Mouse (Mus musculus) kidney, adult 2 months (tissue): ENCODE measurements around the gene Herc3. TPM values are rescaled to one million over a fixed set of nuclear protein-coding genes. Genes with fewer than 3 reads are reported as not detected.

Source experiments
- DNase-seq: peaks from one replicate; pipeline ENCODE4 v3.0.0; 2021
- H3K27ac ChIP-seq: fragments of 200-500 bp; 2 replicates; pipeline ENCODE4 v1.5.1; 2012; ENCODE audit warnings: low read depth, low read length, control low read depth, inconsistent platforms; ENCODE audit not compliant: insufficient read depth
- H3K27me3 ChIP-seq: fragments of 200-500 bp; replicated peaks from 2 replicates; pipeline ENCODE4 v1.6.1; 2012; ENCODE audit warnings: mild to moderate bottlenecking, moderate library complexity, low read length, inconsistent platforms; ENCODE audit not compliant: control insufficient read depth, insufficient read depth
- H3K36me3 ChIP-seq: fragments of 200-500 bp; 2 replicates; pipeline ENCODE4 v1.6.1; 2012; ENCODE audit warnings: mild to moderate bottlenecking, moderate library complexity, low read length, inconsistent platforms; ENCODE audit not compliant: control insufficient read depth, insufficient read depth
- H3K4me1 ChIP-seq: fragments of 200-500 bp; 2 replicates; pipeline ENCODE4 v1.6.1; 2011; ENCODE audit warnings: low read length; ENCODE audit not compliant: control insufficient read depth, insufficient read depth
- H3K4me3 ChIP-seq: fragments of 200-500 bp; 2 replicates; pipeline ENCODE4 v1.5.1; 2011; ENCODE audit warnings: mild to moderate bottlenecking, low read depth, low read length, control low read depth; ENCODE audit not compliant: insufficient read depth
- CTCF ChIP-seq: fragments of 200-500 bp; conservative IDR thresholded peaks from 2 replicates; pipeline ENCODE4 v1.5.1; 2011; ENCODE audit warnings: low read depth, mild to moderate bottlenecking, control low read depth, low read length, moderate library complexity, mixed read lengths; ENCODE audit not compliant: insufficient read depth, insufficient read length
- POLR2A ChIP-seq: fragments of 200-500 bp; IDR thresholded peaks from one replicate; pipeline ENCODE4 v1.6.1; 2011; ENCODE audit warnings: low read depth, low read length, control low read depth
- WGBS: fragments of 180-500 bp; shearing (Covaris S2); methylation state at CpG from one replicate; pipeline ENCODE4 v1.1.7; 2018; 5-methylcytosine and 5-hydroxymethylcytosine counted together
- polyA plus RNA-seq: library from polyadenylated mRNA; depleted of rRNA; stranded (reverse); fragments of >200 nt; gene quantifications from 2 replicates; pipeline ENCODE4 v1.2.3, GENCODE M21; 2012

Gene Herc3
- polyA plus RNA-seq, 1 experiment = 28.9 TPM

DNA sequence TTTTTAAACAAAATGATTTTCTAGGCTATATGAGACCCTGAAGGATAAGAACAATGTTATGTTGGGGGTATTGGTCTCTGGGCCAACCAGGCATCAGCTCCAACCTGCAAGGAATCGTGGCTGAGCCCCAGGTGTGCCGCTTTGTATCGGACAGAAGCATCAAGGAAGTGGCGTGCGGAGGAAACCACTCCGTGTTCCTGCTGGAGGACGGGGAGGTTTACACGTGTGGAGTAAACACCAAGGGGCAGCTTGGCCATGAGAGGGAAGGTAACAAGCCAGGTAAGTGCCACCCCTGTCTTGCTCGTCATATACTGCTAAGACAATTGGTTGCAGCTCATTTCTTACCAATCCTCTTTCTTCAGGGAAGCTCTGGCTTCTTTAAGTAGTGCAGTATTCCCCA is 12.3 kb downstream of the Herc3 start:
- H3K36me3 ChIP-seq = no peaks in the 10 kb centered on the region; the same call in 1 of the 2 replicates
- no peak overlapping the region for H3K27ac ChIP-seq
- no peak for DNase-seq
- H3K4me1 ChIP-seq = peaks cover 26% of the 10 kb centered on the region
- H3K27me3 ChIP-seq = no peaks in the 10 kb centered on the region
- WGBS = 94% methylated on average over 9 of the region's 9 CpGs
- no peak overlapping the region for H3K4me3 ChIP-seq
- TF ChIP-seq POLR2A (no peak), CTCF (no peak)

DNA sequence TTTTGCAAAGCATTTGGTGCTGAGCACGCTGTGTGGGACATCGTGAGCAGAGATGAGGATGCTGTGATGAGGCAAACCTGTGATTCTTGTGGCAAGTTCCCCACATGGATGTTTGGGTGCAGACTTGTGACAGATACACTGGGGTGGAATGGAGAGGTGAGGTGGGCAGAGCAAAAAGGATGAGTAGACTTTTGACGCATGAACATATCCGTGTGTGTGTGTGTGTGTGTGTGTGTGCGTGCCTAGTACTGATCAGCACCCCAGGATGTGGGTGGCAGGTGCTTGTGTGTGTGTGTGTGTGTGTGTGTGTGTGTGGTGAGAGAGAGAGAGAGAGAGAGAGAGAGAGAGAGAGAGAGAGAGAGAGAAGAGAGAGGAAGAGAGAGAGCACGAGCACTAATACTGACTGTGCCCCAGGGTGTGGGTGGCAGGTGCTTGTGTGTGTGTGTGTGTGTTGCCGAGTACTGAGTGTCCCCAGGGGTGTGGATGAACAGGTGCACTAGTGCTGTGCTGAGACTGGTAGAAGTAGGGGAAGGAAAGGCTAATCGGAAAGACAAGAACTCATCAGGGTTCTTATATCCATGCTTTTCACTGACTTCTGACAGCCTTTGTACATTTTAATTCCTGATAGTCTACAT is 13.0 kb downstream of the Herc3 start:
- DNase-seq = no peak
- WGBS = 90% methylated on average over 8 of the region's 8 CpGs
- Histone ChIP-seq H3K27me3 (no peaks in the 10 kb centered on the region), H3K27ac (no peak overlapping the region), H3K36me3 (no peaks in the 10 kb centered on the region; the same call in 1 of the 2 replicates), H3K4me3 (no peak overlapping the region), H3K4me1 (peaks cover 24% of the 10 kb centered on the region)
- TF ChIP-seq CTCF = no peak
- no peak for TF ChIP-seq POLR2A

DNA sequence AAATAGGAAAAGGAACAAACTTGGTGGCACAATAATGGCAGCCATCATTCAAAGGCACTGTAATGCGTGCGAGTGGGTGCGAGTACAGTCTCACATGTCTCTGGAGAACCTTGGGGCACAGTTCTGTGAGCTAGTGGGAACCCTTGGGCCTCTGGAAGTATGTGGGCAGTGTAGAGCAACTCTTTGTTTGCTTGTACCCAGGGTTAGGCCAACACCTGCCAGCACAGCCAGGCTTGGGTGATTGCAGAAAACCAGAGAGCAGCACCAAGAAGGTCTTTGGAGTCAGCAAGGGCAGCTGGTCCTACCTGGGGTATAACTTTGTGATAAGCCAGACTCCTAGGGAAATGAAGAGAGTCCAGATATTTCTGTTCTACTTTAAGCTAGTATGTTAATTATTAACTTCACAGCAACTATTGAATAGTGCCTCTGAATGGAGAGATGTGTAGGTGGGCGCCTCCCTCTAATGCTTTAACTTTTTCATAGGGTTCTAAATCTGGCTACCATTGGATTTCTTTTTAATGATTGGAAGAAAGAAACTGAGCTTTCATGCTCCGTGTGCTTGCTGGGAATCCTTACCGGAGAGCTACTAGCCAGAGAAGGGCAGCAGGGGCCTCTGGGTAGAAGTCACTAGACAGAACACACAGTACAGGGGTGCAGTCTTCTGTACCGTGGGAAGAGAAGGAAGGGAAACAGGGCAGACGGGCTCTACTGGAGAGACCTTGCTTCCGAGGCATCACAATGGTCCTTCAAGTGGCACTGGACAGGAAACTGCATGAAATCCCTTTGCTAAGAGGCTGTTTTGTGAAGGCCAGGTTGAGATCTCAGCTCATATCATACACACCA is 15.8 kb downstream of the Herc3 start:
- DNase-seq = no peak
- H3K27me3 ChIP-seq = no peaks in the 10 kb centered on the region
- WGBS = 60% methylated on average over 9 of the region's 9 CpGs
- peaks cover 23% of the 10 kb centered on the region for H3K4me1 ChIP-seq
- H3K4me3 ChIP-seq = no peak overlapping the region
- H3K27ac ChIP-seq = peak overlapping the region; percentile 27
- H3K36me3 ChIP-seq = no peaks in the 10 kb centered on the region; the same call in 1 of the 2 replicates
- TF ChIP-seq CTCF (no peak), POLR2A (no peak)

DNA sequence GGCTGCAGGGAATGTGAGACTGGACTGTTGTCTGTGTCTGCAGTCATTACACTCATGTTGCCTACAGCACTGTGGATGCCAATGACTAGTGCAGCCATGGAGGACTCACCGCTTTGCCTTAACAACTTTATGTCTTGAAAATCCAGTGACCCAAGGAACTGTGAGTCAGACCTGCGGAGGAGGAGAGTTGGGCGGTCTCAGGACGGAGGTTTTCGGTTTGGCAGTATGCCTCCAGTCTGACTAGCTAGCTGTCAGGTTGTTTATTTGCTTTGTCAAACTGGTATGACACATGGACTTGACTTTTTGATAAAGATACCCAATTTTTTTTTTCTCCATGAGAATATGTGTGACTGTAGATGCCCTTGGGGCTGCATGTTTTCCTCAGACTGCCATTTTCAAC is 16.6 kb downstream of the Herc3 start:
- H3K27me3 ChIP-seq = no peaks in the 10 kb centered on the region
- H3K36me3 ChIP-seq = no peaks in the 10 kb centered on the region; the same call in 1 of the 2 replicates
- TF ChIP-seq POLR2A (no peak), CTCF (no peak)
- H3K4me3 ChIP-seq = no peak overlapping the region
- H3K27ac ChIP-seq = no peak overlapping the region
- peak; percentile 58 for DNase-seq
- peaks cover 16% of the 10 kb centered on the region for H3K4me1 ChIP-seq
- 41% methylated on average over 5 of the region's 5 CpGs for WGBS

DNA sequence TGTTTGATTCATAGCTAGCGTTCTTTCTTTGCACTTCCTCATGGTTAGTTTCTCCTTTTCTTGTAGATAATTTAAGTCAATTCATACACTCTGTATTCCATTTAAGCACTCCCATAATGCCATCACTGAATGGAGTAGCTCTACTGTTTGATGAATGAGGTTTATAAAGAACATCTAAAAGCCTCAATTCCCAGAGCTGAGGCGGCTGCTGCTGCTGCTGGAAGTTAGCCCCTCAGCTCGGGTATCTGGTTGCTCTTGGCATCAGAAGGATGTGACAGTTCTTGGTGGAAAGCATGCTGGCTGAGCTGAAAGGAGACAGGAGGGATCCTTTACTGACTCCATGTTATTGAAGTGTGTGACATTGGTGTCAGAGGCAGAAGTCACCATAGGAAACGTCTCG is 18.1 kb downstream of the Herc3 start:
- 88% methylated on average over 5 of the region's 5 CpGs for WGBS

DNA sequence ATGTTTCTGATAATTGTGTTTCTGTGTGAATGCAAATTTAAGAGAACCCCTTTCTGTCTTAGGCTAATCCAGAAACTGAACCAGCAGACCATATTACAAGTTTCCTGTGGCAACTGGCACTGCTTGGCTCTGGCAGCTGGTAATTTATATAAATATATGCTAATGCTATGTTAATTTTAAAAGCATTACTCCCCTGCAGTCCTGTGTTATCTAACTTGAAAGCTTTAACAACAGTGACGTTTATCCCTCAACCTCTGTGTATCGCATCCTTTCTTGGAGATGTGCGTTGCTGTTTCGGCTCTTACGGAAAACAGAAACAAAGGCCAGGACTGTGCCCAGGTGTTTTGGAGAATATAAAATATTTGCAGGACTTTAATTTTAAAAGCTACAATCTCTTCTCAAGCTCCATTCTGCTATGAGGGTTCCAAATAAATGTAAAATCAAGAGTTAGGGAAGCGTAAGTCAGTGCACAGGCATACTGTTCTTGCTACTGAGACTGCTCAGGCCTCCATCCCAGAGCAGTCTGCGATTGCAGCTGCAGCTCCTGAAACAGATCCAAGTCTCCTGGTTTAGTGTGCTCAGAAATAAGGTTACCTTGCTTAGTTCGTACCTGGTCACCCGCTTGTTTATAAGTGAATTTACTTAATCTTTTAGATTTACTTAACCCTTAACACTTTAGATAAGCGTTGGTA is 24.6 kb downstream of the Herc3 start:
- Histone ChIP-seq H3K27me3 (no peaks in the 10 kb centered on the region), H3K4me3 (no peak overlapping the region), H3K4me1 (no peaks in the 10 kb centered on the region), H3K36me3 (peaks cover 4% of the 10 kb centered on the region), H3K27ac (no peak overlapping the region)
- TF ChIP-seq POLR2A = no peak
- TF ChIP-seq CTCF = no peak
- 92% methylated on average over 10 of the region's 10 CpGs for WGBS
- DNase-seq = no peak

More for the DNA sequence above, 18.1 kb downstream of the Herc3 start:
- no peak for DNase-seq
- no peak overlapping the region for H3K27ac ChIP-seq
- TF ChIP-seq CTCF (no peak), POLR2A (no peak)
- H3K4me1 ChIP-seq = peaks cover 16% of the 10 kb centered on the region
- no peak overlapping the region for H3K4me3 ChIP-seq
- H3K36me3 ChIP-seq = no peaks in the 10 kb centered on the region; the same call in 1 of the 2 replicates
- H3K27me3 ChIP-seq = no peaks in the 10 kb centered on the region
